Mouse (Mus musculus) neural tube, embryonic 14.5 days (tissue): ENCODE results near the gene Cdkl5. TPM values are rescaled to one million over a fixed set of nuclear protein-coding genes. Genes with fewer than 3 reads are reported as not detected.
A peak's percentile ranks its signal among the peaks of the same experiment; 100 is the strongest.

Experiments
- ATAC-seq: fragments of 200-750 bp; cut with Nextera tagmentation; 2 replicates; pipeline ENCODE4 v1.8.0; 2017; ENCODE audit warnings: low read depth, mild to moderate bottlenecking, moderate TSS enrichment, moderate library complexity
- H3K27ac ChIP-seq: fragments of 300-500 bp; sonication (generic); 2 replicates; pipeline ENCODE4 v1.5.1; 2014; ENCODE audit warnings: low read depth, mild to moderate bottlenecking, control low read depth, low read length, moderate library complexity, mixed read lengths
- H3K27me3 ChIP-seq: fragments of 300-500 bp; sonication (generic); 2 replicates; pipeline ENCODE4 v1.6.1; 2014; ENCODE audit warnings: low read length; ENCODE audit not compliant: control insufficient read depth, insufficient read depth
- H3K36me3 ChIP-seq: fragments of 300-500 bp; sonication (generic); 2 replicates; pipeline ENCODE4 v1.6.1; 2014; ENCODE audit warnings: low read length, mixed read lengths; ENCODE audit not compliant: control insufficient read depth, insufficient read depth
- H3K4me1 ChIP-seq: fragments of 300-500 bp; sonication (generic); 2 replicates; pipeline ENCODE4 v1.6.1; 2014; ENCODE audit warnings: low read length; ENCODE audit not compliant: control insufficient read depth, insufficient read depth
- H3K4me2 ChIP-seq: fragments of 300-500 bp; sonication (generic); 2 replicates; pipeline ENCODE4 v1.6.1; 2014; ENCODE audit warnings: mild to moderate bottlenecking, low read depth, low read length, control low read depth
- H3K4me3 ChIP-seq: fragments of 300-500 bp; sonication (generic); 2 replicates; pipeline ENCODE4 v1.5.1; 2014; ENCODE audit warnings: low read depth, low read length, control low read depth, mixed read lengths
- H3K9ac ChIP-seq: fragments of 300-500 bp; sonication (generic); replicated peaks from 2 replicates; pipeline ENCODE4 v1.6.1; 2014; ENCODE audit warnings: low read depth, mild to moderate bottlenecking, control low read depth, low read length, mixed read lengths
- H3K9me3 ChIP-seq: fragments of 300-500 bp; sonication (generic); 2 replicates; pipeline ENCODE4 v1.6.1; 2016; ENCODE audit warnings: low read length; ENCODE audit not compliant: control insufficient read depth
- WGBS: fragments of 180-500 bp; shearing (Covaris S2); extraction: QIAGEN DNeasy Blood & Tissue Kit; methylation state at CpG from one replicate; pipeline ENCODE4 v1.1.7; 2014; 5-methylcytosine and 5-hydroxymethylcytosine counted together
- polyA plus RNA-seq: library from polyadenylated mRNA; unstranded; fragments of >200 nt; fragmentation: Nextera tagmentation; extraction: Ambion mirVana; gene quantifications from 2 replicates; pipeline ENCODE4 v1.2.1, GENCODE M21; 2014

The Cdkl5 gene
- polyA plus RNA-seq, 1 experiment from 2014 or later = 10.7 TPM

GRCm38 (mm10) chrX:160995131-160995667, 695 bp upstream of the Cdkl5 start:
- peaks cover 6% of the 10 kb centered on the region for H3K27me3 ChIP-seq
- H3K9ac ChIP-seq = peak overlapping the region; percentile 41; the same call in 1 of the 2 replicates
- peak overlapping the region; percentile 27 for H3K4me2 ChIP-seq
- WGBS = 20% methylated on average over 30 of the region's 31 CpGs
- H3K4me3 ChIP-seq = peak overlapping the region; percentile 54
- H3K4me1 ChIP-seq = no peaks in the 10 kb centered on the region
- H3K27ac ChIP-seq = peak overlapping the region; percentile 79
- H3K36me3 ChIP-seq = no peaks in the 10 kb centered on the region
- no peaks in the 10 kb centered on the region for H3K9me3 ChIP-seq
- peak; percentile 55 for ATAC-seq

GRCm38 (mm10) chrX:160993749-160994539, 560 bp downstream of the Cdkl5 start:
- 20% methylated on average over 34 of the region's 39 CpGs for WGBS
- Histone ChIP-seq H3K4me1 (no peaks in the 10 kb centered on the region), H3K27ac (peak overlapping the region; percentile 55), H3K36me3 (no peaks in the 10 kb centered on the region), H3K4me3 (peak overlapping the region; percentile 54), H3K9me3 (no peaks in the 10 kb centered on the region), H3K27me3 (peaks cover 6% of the 10 kb centered on the region), H3K9ac (peak overlapping the region; percentile 65), H3K4me2 (peak overlapping the region; percentile 50)
- no peak; the same call in 1 of the 2 replicates for ATAC-seq

- WGBS = 25% methylated on average over 2 of the region's 2 CpGs
- no peak overlapping the region for H3K9ac ChIP-seq
Observed at GRCm38 (mm10) chrX:160992703-160993102, 1.8 kb downstream of the Cdkl5 start.

GRCm38 (mm10) chrX:160990276-160990675, 4.2 kb downstream of the Cdkl5 start:
- Histone ChIP-seq H3K4me2 (no peak overlapping the region), H3K9me3 (no peaks in the 10 kb centered on the region), H3K4me3 (no peak overlapping the region), H3K9ac (no peak overlapping the region), H3K4me1 (no peaks in the 10 kb centered on the region), H3K36me3 (no peaks in the 10 kb centered on the region), H3K27ac (no peak overlapping the region), H3K27me3 (peaks cover 6% of the 10 kb centered on the region)
- ATAC-seq = no peak
- WGBS = 80% methylated on average over 4 of the region's 4 CpGs

More at GRCm38 (mm10) chrX:160992703-160993102, 1.8 kb downstream of the Cdkl5 start:
- H3K36me3 ChIP-seq = no peaks in the 10 kb centered on the region
- no peaks in the 10 kb centered on the region for H3K9me3 ChIP-seq
- ATAC-seq = no peak
- H3K27me3 ChIP-seq = peaks cover 6% of the 10 kb centered on the region
- H3K4me1 ChIP-seq = no peaks in the 10 kb centered on the region
- H3K27ac ChIP-seq = no peak overlapping the region
- H3K4me2 ChIP-seq = peak overlapping the region; percentile 50
- peak overlapping the region; percentile 54; the same call in 1 of the 2 replicates for H3K4me3 ChIP-seq

GRCm38 (mm10) chrX:160977919-160978318, 16.6 kb downstream of the Cdkl5 start:
- no peak for ATAC-seq
- no peak overlapping the region for H3K4me2 ChIP-seq
- H3K4me1 ChIP-seq = no peaks in the 10 kb centered on the region
- no peak overlapping the region for H3K27ac ChIP-seq
- H3K9ac ChIP-seq = no peak overlapping the region
- H3K9me3 ChIP-seq = no peaks in the 10 kb centered on the region
- 85% methylated on average over 1 of the region's 1 CpGs for WGBS
- H3K4me3 ChIP-seq = no peak overlapping the region
- H3K27me3 ChIP-seq = 0 out of 2 replicates have a peak, but pooled peaks cover 4% of the 10 kb centered on the region
- no peaks in the 10 kb centered on the region for H3K36me3 ChIP-seq

- no peak overlapping the region for H3K27ac ChIP-seq
- H3K27me3 ChIP-seq = 0 out of 2 replicates have a peak, but pooled peaks cover 4% of the 10 kb centered on the region
- ATAC-seq = no peak
- no peak overlapping the region for H3K9ac ChIP-seq
- H3K36me3 ChIP-seq = no peaks in the 10 kb centered on the region
- no peaks in the 10 kb centered on the region for H3K9me3 ChIP-seq
- H3K4me3 ChIP-seq = no peak overlapping the region
- no peaks in the 10 kb centered on the region for H3K4me1 ChIP-seq
- 86% methylated on average over 6 of the region's 6 CpGs for WGBS
- H3K4me2 ChIP-seq = no peak overlapping the region
Observed at GRCm38 (mm10) chrX:160971991-160972545, 22.4 kb downstream of the Cdkl5 start.

- WGBS = 73% methylated on average over 5 of the region's 5 CpGs
- Histone ChIP-seq H3K36me3 (no peaks in the 10 kb centered on the region), H3K4me1 (no peaks in the 10 kb centered on the region), H3K27ac (no peak overlapping the region), H3K4me2 (no peak overlapping the region), H3K9ac (no peak overlapping the region), H3K9me3 (no peaks in the 10 kb centered on the region), H3K4me3 (no peak overlapping the region), H3K27me3 (no peaks in the 10 kb centered on the region; the same call in 1 of the 2 replicates)
- ATAC-seq = no peak
Observed at GRCm38 (mm10) chrX:160958593-160959131, 35.8 kb downstream of the Cdkl5 start.

GRCm38 (mm10) chrX:160949583-160949982, 44.9 kb downstream of the Cdkl5 start:
- no peaks in the 10 kb centered on the region for H3K36me3 ChIP-seq
- no peak overlapping the region for H3K4me3 ChIP-seq
- no peaks in the 10 kb centered on the region; the same call in 1 of the 2 replicates for H3K27me3 ChIP-seq
- H3K4me1 ChIP-seq = no peaks in the 10 kb centered on the region
- no peak overlapping the region for H3K4me2 ChIP-seq
- H3K9ac ChIP-seq = no peak overlapping the region
- no peaks in the 10 kb centered on the region for H3K9me3 ChIP-seq
- H3K27ac ChIP-seq = no peak overlapping the region
- WGBS = 83% methylated on average over 2 of the region's 2 CpGs
- no peak for ATAC-seq

- H3K4me1 ChIP-seq = no peaks in the 10 kb centered on the region
- H3K4me3 ChIP-seq = no peak overlapping the region
- H3K9me3 ChIP-seq = no peaks in the 10 kb centered on the region
- H3K9ac ChIP-seq = no peak overlapping the region
- ATAC-seq = no peak
- H3K36me3 ChIP-seq = no peaks in the 10 kb centered on the region
- no peak overlapping the region for H3K27ac ChIP-seq
- no peak overlapping the region for H3K4me2 ChIP-seq
- 99% methylated on average over 4 of the region's 4 CpGs for WGBS
- H3K27me3 ChIP-seq = no peaks in the 10 kb centered on the region
Observed at GRCm38 (mm10) chrX:160944722-160945121, 49.8 kb downstream of the Cdkl5 start.
